Mouse (Mus musculus): ENCODE results near the gene Brk1.

The Brk1 gene

DNA sequence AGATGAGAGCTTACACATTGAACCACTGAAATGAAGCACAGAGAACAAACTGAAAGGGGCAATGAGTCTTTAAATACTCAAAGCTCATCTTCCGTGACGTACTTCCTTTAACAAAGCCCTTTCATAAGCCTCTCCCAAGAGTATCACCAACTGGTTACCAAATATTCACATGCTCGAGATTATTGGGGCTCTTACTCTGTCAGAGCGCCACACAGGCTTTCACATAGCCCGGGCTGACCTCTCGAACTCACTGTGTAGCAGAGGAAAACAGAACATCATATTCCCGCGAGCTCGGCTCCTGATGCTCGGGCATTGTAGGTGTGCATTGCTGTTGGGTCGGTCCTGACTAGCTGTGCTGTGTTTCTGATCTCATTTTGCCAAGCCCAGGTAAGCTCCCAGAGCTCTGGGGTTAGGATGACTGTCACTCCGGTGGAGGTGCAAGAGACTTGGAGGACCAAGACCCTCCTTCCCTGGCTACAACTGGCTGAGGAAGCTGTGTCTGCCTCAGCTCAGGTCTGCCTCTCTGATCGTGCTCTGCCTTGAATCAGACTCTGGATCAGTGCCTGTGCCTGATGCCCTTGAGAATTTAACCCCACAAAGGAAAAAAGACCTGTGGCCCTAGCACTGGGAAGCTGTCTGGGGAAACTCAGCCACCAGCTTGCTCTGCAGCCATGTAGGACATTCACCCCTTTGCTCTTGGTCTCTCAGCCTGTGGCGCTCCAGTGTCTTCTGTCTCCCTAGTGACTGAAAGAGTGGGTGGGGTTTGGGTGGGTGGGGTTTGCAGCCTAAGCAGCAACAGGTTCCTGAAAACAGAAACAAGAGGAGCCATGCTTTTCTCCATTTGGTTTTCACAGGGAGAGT, 56.1 kb downstream of the Brk1 start:
- no peak for DNase-seq (ENCODE audit: low read depth, low spot score)

DNA sequence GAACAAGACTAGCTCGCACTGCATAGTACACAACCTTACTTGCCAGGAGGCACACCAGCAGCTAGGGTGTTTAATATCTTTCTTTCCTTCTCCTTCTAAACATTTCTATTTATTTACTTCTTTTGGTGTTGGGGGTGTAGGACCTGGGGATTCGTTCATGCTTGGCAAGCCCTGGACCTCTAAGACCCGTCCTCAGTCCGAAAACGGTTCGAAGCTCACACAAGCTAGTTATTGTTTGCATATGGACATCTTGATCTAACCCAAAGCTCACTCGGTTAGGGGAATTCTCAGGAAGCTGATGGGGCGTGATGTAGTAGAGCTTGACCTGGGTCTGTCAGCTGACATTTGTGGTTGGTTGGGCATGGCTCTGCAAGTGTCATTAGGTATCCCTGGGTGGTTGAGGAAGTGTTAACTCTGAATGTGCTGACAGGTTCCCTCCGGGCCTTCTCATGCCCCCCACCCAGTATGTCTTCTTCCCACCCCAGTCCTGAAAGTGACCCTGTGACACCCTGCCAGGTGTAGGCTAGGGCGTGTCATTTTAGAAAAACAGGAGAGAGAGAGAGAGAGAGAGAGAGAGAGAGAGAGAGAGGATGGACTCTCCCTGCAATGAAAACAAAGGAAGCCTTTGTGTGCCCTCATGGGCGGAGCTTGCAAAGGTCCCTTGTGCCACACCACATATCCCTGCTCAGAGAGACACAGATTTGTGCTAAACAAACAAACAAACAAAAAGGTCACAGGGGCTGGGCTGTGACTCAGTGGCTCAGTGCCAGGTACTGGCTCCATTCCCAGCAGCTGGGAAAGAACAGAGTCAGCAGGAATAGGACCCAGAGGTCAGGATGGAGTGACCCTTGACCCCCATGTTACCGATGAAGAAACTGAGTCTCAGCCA, 57.0 kb downstream of the Brk1 start:
- no peak for DNase-seq (ENCODE audit: low read depth, low spot score)

DNA sequence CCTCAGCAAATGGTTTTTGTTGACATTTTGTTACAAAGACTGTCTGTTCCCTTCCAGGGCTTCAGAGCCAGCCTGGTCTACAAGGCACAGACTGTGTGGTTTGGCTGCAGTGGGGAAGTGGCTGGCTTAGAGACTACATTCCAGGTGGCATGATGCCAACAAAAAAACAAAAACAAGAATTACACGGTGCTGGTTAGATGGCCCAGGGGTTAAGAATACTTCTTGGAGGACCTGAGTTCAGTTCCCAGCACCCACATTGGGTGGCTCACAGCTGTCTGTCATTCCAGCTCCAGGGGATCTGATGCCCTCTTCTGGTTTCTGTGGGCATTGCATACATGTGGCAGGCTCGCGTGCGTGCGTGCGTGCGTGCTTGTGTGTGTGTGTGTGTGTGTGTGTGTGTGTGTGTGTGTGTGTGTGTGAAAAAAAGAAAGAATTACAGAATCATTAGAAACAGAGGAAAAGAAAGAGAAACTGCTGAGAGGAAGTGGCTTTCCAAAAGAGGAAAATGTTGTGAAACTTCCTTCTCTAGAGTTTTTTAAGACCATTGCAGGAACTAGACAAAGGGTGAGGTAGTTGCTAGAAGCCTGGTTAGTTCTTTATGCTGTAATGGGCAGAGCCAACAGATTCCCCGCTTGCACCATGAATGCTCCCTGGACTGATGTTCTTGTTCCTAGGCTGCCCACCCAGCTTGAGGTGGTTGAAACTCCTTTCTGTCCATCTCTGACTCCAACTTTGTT, 58.6 kb downstream of the Brk1 start:
- no peak for DNase-seq (ENCODE audit: low read depth, low spot score)

DNA sequence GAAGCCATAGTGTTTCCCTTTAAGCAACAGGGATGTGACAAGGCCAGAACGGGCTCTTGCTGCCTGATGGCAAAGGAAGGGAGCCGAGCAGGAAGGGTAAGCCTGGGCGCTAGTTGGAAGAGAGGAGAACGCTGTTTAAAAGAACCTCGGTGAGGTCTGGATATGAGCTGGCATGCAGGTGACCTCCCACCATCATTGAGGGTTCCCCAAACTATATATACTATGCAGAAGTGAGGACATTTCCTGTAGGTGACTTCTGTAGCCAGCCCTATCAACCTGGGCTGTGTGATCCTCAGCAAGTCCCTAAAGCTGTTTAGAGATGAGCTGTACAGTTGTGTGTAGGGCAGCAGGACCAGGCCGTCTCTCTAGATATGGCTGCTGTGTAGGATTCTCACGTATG, 59.7 kb downstream of the Brk1 start:
- no peak for DNase-seq (ENCODE audit: low read depth, low spot score)
